Mouse (Mus musculus) C2C12 (cell line): ENCODE results near the gene Vps45.
A peak's percentile ranks its signal among the peaks of the same experiment; 100 is the strongest.

Experiments used
- CTCF ChIP-seq: IDR thresholded peaks from one replicate; pipeline ENCODE4 v1.5.1; 2011; ENCODE audit not compliant: control insufficient read depth, insufficient read depth, insufficient read length
- FOSL1 ChIP-seq: IDR thresholded peaks from one replicate; pipeline ENCODE4 v1.8.0; 2011; ENCODE audit warnings: mild to moderate bottlenecking, low read length; ENCODE audit not compliant: poor library complexity, insufficient read depth, severe bottlenecking
- MAX ChIP-seq: IDR thresholded peaks from one replicate; pipeline ENCODE4 v1.6.1; 2011; ENCODE audit warnings: mild to moderate bottlenecking, control low read depth
- MYOD1 ChIP-seq: IDR thresholded peaks from one replicate; pipeline ENCODE4 v1.6.1; 2011; ENCODE audit warnings: low read depth; ENCODE audit not compliant: control insufficient read depth, insufficient read length
- USF1 ChIP-seq: IDR thresholded peaks from one replicate; pipeline ENCODE4 v1.6.1; 2011; ENCODE audit warnings: low read depth, mild to moderate bottlenecking, control low read depth, moderate library complexity

- TF ChIP-seq USF1 (peak; percentile 5), CTCF (no peak), MYOD1 (no peak), FOSL1 (no peak), MAX (no peak)
Observed at GRCm38 (mm10) chr3:95995802-95996428, 62.4 kb downstream of the Vps45 start, which contains the start of gene Plekho1.
